17 mouse cellular contexts compared by ENCODE assay signal in genomic region chr16:16197374-16197773, GRCm38 (mm10). TPM values are rescaled to one million over a fixed set of nuclear protein-coding genes. Genes with fewer than 3 reads are reported as not detected.
DNase-seq lines count a peak whose midpoint lies in the region; ATAC-seq and TF ChIP-seq lines count a peak whose summit lies in the region.
"Had no signal": no experiment of that assay in that cellular context is flagged by ENCODE, and none has a peak within 500 bp of the region (broad histone marks: within the 10 kb centered on the region; RNA-seq: fewer than 3 reads in every experiment).

No protein-coding gene starts in this region.

- WGBS in intestine, embryonic 14.5 days: 66% methylated on average over 17 of the region's 17 CpGs
- WGBS in intestine, embryonic 15.5 days: 67% methylated on average over 17 of the region's 17 CpGs
- 54% methylated on average over 17 of the region's 17 CpGs for WGBS in lung, adult 2 months

- H3K27ac ChIP-seq in intestine, embryonic 14.5 days (ENCODE audit: low read depth): no peak overlapping the region
- no peak overlapping the region for H3K27ac ChIP-seq in intestine, embryonic 15.5 days
- no peak overlapping the region for H3K27ac ChIP-seq in embryonic fibroblast, embryonic 13.5 days (ENCODE audit: insufficient read depth, low read length)
- H3K27ac ChIP-seq: embryonic facial prominence, embryonic 12.5 days; limb, embryonic 13.5 days; midbrain, embryonic 10.5 days had no signal

- ATAC-seq in intestine, embryonic 14.5 days (replicated peaks; ENCODE audit: low FRiP score, low TSS enrichment, low read depth): no peak
- no peak for ATAC-seq in intestine, embryonic 15.5 days
- ATAC-seq: forebrain, embryonic 14.5 days had no signal

- H3K27me3 ChIP-seq in intestine, embryonic 14.5 days (replicated peaks; ENCODE audit: control insufficient read depth, insufficient read depth, low read length): no peaks in the 10 kb centered on the region
- H3K27me3 ChIP-seq in intestine, embryonic 15.5 days (replicated peaks): no peaks in the 10 kb centered on the region
- peaks cover 26% of the 10 kb centered on the region for H3K27me3 ChIP-seq in E14TG2a.4 (ENCODE audit: insufficient read depth, low read length)
- H3K27me3 ChIP-seq: embryonic facial prominence, embryonic 12.5 days; limb, embryonic 13.5 days had no signal

- no peak overlapping the region for H3K4me3 ChIP-seq in intestine, embryonic 14.5 days (ENCODE audit: low read depth, low read length)
- no peak overlapping the region for H3K4me3 ChIP-seq in intestine, embryonic 15.5 days (replicated peaks)
- H3K4me3 ChIP-seq in lung, adult 2 months (replicated peaks; ENCODE audit: extremely low read depth, low read depth, low read length): no peak overlapping the region
- H3K4me3 ChIP-seq in E14TG2a.4 (replicated peaks; ENCODE audit: low read length): no peak overlapping the region
- no peak overlapping the region for H3K4me3 ChIP-seq in embryonic fibroblast, embryonic 13.5 days (ENCODE audit: insufficient read depth, low read length)
- H3K4me3 ChIP-seq: embryonic facial prominence, embryonic 12.5 days; limb, embryonic 13.5 days; midbrain, embryonic 10.5 days had no signal

- 0 out of 2 replicates have a peak, but pooled peaks have one; percentile 15 for TF ChIP-seq CTCF in lung, adult 2 months (IDR thresholded peaks at IDR 0.05; ENCODE audit: insufficient read depth, low read length)
- TF ChIP-seq CTCF in E14TG2a.4 (conservative IDR thresholded peaks at IDR 0.05; ENCODE audit: low read length): peak; percentile 58
- peak; percentile 5; the same call in 1 of the 2 replicates for TF ChIP-seq CTCF in embryonic fibroblast, embryonic 13.5 days (IDR thresholded peaks at IDR 0.05; ENCODE audit: borderline replicate concordance, insufficient read depth, low read length)

- TF ChIP-seq POLR2A in lung, adult 2 months (IDR thresholded peaks at IDR 0.05; ENCODE audit: borderline replicate concordance, extremely low read depth, low read depth, low read length): no peak
- TF ChIP-seq POLR2A in embryonic fibroblast, embryonic 13.5 days (IDR thresholded peaks at IDR 0.05; ENCODE audit: low read depth, low read length): no peak

- no peak overlapping the region for H3K4me2 ChIP-seq in intestine, embryonic 14.5 days (ENCODE audit: low read length)
- no peak overlapping the region for H3K4me2 ChIP-seq in intestine, embryonic 15.5 days (replicated peaks)
- H3K4me2 ChIP-seq: embryonic facial prominence, embryonic 12.5 days; limb, embryonic 13.5 days had no signal

- no peaks in the 10 kb centered on the region for H3K36me3 ChIP-seq in intestine, embryonic 14.5 days (ENCODE audit: control insufficient read depth, insufficient read depth, low read length)
- H3K36me3 ChIP-seq in intestine, embryonic 15.5 days: no peaks in the 10 kb centered on the region
- no peaks in the 10 kb centered on the region for H3K36me3 ChIP-seq in E14TG2a.4 (ENCODE audit: insufficient read depth, low read length)
- H3K36me3 ChIP-seq: embryonic facial prominence, embryonic 12.5 days; limb, embryonic 13.5 days; midbrain, embryonic 10.5 days had no signal

- DNase-seq in intestine, embryonic 14.5 days (ENCODE audit: low spot score): peak; percentile 48
- DNase-seq in lung, adult 2 months: no peak
- no peak for DNase-seq in lung, postnatal 25 days (ENCODE audit: low spot score)
- no peak for DNase-seq in cerebellum, postnatal 14 days
- DNase-seq in layer of hippocampus, postnatal 36 days: no peak
- DNase-seq: adrenal gland, adult 8-10 months; cerebellum, adult 9-10 months; gastrocnemius, postnatal 14 days; right cerebral cortex, postnatal 4 days; thymus, postnatal 14 days had no signal

- no peak overlapping the region for H3K9ac ChIP-seq in intestine, embryonic 14.5 days (ENCODE audit: low read length)
- no peak overlapping the region for H3K9ac ChIP-seq in intestine, embryonic 15.5 days
- H3K9ac ChIP-seq: embryonic facial prominence, embryonic 12.5 days; limb, embryonic 13.5 days had no signal

- no peaks in the 10 kb centered on the region for H3K9me3 ChIP-seq in intestine, embryonic 14.5 days (ENCODE audit: control insufficient read depth, low read length)
- no peaks in the 10 kb centered on the region for H3K9me3 ChIP-seq in intestine, embryonic 15.5 days
- H3K9me3 ChIP-seq in E14TG2a.4 (ENCODE audit: low read length): peaks cover 7% of the 10 kb centered on the region
- H3K9me3 ChIP-seq: embryonic facial prominence, embryonic 12.5 days; limb, embryonic 13.5 days; midbrain, embryonic 10.5 days had no signal

- no peaks in the 10 kb centered on the region for H3K4me1 ChIP-seq in intestine, embryonic 14.5 days (replicated peaks; ENCODE audit: control insufficient read depth, insufficient read depth, low read length)
- H3K4me1 ChIP-seq in intestine, embryonic 15.5 days (replicated peaks): no peaks in the 10 kb centered on the region
- no peaks in the 10 kb centered on the region for H3K4me1 ChIP-seq in lung, adult 2 months (ENCODE audit: control insufficient read depth, insufficient read depth, low read length)
- peaks cover 12% of the 10 kb centered on the region; the same call in 1 of the 2 replicates for H3K4me1 ChIP-seq in E14TG2a.4 (replicated peaks; ENCODE audit: low read depth, low read length)
- H3K4me1 ChIP-seq in embryonic fibroblast, embryonic 13.5 days (ENCODE audit: control insufficient read depth, insufficient read depth, low read length): no peaks in the 10 kb centered on the region
- H3K4me1 ChIP-seq: embryonic facial prominence, embryonic 12.5 days; limb, embryonic 13.5 days; midbrain, embryonic 10.5 days had no signal

RNA-seq across cellular contexts. Expression of gene Pkp2, which starts 15.7 kb away (rescaled TPM):
- polyA plus RNA-seq in intestine, embryonic 14.5 days (2014; fragmentation: Nextera tagmentation; extraction: Ambion mirVana): 19.9 and 23.5 TPM in 2 replicates
- 26.5 and 26.8 TPM in 2 replicates for polyA plus RNA-seq in intestine, embryonic 15.5 days (2015; fragmentation: Nextera tagmentation; extraction: Ambion mirVana)
- polyA plus RNA-seq in lung, adult 2 months (2012; rRNA removed): 24.9 and 30.3 TPM in 2 replicates
- 14.0 and 25.8 TPM in 2 replicates for polyA plus RNA-seq in embryonic fibroblast, embryonic 13.5 days (2011; ENCODE audit: insufficient read length, low read depth, missing spikeins)
- 10 to 100 TPM; 47.4 to 57.3 TPM for total RNA-seq in layer of hippocampus, postnatal 36 days (2021)

Comparison
In these comparisons a context has a peak if more than half of its experiments do, and no peak if none do; other contexts are left out.
1. CTCF ChIP-seq: peak in every context shown above with its lines; median percentile 58 in E14TG2a.4; 15 in lung, adult 2 months; 5 in embryonic fibroblast, embryonic 13.5 days.